Mouse (Mus musculus) 3T3-L1 (cell line): ENCODE measurements around the gene Ulk1.
"Not testable (repeated sequence)": the region's sequence is repeated elsewhere in the genome, so short reads cannot be mapped to it uniquely, and the experiment has no call there.

Experiments
- DNase-seq: peaks from one replicate; pipeline ENCODE4 v3.0.0-alpha.2; 2015; ENCODE audit warnings: low read depth, low spot score

Gene Ulk1

DNA sequence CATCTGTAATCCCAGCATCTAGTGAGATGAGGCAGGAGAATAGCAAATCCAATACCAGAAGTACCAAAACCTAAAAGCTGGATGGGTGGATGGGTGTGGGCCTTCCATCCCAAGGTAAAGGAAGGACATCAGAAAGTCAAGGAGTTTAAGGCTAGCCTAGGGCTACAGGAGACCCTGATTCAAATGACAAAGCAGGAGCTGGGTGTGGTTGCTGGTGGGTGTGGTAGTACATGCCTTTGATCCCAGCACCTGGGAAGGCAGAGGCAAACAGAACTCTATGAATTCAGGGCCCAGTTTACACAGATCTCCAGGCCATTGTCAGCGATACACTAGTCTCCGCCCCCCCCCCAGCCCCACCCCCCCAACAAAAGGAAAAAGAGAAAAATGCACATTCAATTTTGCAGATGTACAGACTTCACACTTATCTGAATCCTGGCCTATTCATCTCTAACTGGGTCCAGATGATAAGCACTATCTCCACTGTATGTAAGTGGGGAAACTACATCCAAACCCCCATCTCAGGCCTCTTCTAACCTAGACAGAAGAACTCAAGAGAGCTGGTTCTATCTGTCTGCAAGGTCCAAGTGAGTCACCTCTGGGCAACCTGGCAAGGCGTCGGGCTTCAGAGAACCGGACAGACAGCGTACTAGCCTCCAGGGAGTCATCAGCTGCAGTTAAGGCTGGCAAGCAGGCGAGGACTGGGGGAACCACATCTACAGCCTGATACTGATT, 5.7 kb downstream of the Ulk1 start:
- DNase-seq, result no peak

DNA sequence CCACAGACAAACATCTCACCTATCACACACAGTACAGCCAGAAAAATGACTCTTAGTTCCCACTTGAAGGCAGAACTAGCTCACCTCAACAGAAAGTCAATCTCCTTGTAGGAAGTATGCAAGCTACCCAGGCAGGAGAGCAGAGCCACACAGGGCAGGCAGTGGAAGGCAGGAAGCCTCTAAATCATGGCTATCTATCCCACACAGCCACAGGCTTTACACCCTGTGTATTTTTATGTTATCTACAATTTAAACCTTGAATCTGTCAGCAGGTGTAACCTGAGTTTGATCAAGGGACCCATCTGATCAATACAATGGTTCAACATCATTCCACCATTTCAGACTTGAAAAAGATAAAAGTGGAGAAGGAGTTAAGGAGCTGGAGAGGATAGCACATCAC, 7.1 kb downstream of the Ulk1 start:
- DNase-seq, result no peak

DNA sequence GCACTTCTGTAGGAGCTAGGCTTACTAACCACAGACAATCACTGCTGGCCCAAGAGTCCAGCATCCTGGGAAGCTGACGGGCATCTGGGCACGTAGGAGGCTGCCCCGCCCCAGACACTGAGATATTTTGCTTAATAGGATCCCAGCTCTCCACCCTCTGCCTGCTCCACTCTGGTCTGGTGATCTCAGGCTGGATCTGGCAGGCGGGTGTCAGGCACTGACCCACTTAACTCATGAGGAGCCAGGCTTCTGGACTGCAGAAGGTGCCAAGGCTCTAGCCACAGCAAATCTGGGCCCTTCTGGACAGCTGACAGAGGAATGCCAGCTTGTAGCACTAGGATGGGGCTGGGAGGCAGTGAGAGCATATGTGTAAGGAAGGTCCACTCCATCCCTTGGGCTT, 7.7 kb downstream of the Ulk1 start:
- no peak for DNase-seq

DNA sequence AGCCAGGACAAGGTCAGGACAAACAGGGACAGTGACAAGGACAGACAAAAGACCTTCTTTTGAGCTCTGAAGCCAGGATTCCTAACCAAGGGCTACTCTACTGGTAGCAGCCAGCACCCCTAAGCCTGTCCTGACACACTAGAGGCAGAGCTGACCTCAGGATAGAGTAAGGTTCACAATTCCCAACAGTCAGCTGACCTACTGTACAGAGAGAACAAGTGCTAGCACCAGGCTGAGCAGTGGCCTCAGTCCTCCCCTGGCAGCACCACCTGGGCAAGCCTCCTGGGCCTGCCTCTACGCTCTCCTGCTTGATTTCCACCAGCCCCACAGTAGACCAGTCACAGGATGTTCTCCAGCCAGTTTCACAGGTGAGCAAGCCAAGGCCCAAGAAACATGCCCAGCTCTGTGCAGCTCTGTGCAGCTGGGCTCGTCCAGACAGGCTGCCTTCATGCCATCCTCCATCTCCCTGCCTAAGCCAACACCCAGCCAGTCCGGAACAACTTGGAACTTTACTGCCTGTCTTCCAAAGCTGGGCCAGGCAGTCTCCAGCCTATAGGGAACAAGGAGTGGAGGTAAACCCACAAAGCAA, 8.8 kb downstream of the Ulk1 start:
- DNase-seq, result no peak

DNA sequence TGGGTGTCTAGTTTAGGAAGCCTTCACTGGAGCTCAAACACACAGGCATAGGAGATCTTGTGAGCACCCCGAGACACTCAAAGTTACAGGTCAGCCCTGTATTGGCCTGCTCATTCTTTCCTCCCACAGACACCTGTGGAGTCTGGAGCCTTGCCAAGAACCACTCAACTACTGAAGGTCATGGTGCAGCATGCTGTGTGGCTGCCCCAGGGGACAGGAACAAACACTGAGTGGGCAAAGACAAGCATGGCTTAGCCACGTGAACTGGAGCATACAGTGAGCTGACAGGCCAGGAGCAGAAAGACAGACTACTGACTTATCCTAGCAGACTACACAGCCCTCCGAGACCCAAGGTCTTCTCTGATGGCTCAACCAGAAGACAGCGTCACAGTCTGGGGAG, 12.2 kb downstream of the Ulk1 start:
- no peak for DNase-seq

DNA sequence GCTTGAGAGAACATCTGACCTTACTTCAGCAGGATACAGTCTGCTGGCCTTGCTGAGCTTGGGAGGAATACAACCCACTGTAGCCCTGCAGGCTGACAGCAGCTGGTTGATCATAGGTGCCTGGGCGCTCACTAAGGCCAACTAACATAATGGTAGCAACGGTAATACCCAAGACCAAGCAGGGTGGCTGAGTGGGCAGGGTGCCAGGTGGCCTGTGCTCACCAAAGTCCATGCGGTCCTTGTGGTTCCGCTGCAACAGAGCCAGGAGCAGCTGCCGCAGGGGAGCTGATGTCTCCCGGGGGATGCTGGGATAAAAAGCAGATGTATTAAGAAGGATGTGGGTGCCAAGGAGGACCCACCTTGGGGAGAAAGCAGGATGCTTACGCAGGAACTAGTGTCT, 15.5 kb downstream of the Ulk1 start:
- DNase-seq, result no peak

DNA sequence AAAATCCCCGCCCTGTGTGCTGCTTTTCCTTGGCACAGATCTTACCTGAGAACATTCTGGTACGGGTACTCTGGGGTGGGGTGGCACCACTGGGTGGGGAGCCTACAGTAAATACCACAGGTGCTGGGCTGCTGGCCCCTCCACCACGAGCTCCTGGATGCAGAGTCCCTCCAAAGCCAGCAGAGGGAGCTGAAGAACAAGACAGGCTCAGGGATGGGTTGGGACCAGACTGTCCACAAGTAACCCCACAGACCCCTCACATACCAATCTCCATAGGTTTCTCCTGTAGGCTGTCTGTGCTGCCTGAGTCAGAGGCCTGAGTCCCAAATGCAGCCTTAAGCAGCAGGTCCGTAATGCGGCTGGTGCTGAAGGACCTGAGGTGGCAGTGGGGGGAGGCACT, 21.2 kb downstream of the Ulk1 start:
- peak; percentile 56 for DNase-seq

DNA sequence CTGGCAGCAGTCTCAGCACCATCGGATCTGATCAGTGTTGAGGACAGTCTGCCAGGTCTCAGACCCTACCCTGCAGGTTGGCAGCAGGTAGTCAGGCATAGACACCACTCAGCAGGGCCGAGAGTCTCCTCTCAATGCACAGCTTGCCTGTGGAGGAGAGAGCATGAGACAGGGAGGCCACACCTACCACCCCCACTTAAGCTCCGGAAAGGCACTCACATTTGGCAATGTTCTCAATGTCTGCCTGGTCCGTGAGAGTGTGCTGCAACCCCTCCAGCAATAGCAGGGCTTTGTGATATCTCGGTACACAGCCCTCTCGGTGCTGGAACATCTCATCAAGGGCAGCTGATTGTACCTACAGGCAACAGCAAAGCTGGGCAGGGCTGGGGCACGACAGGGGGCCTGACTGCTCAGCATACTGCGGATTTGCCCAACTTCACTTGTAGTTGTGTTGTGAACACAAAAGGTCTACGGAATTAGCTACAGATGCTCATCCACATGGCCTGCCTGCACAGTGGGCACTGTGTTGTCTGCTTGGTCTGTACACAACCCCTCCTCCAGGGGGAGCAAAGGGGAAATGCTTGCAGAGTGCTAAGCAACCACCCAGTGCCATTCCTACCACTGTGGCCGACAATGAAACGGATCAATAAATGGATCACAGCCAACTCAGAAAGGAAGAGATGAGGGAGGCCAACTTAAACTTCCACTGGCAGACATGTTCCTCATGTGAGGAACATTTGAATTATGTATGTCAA, 23.6 kb downstream of the Ulk1 start:
- peak; percentile 41 for DNase-seq

DNA sequence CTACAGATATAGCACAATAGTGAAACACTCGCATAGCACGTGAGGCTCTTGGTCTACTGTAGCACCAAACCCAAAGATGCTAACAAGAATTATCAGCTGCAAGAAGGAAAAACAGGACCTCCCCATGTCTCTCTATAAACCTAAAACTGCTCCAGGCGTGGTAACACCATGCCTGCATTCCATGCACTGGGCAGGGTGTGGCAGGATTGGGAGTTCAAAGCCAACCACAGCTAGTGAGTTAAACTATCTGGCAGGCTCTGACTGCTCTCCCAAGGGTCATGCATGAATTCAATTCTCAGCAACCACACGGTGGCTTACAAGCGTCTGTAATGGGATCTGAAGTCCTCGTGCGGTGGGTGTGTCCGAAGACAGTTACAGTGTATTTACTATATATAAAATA, 26.7 kb downstream of the Ulk1 start:
- peak; percentile 42 for DNase-seq

DNA sequence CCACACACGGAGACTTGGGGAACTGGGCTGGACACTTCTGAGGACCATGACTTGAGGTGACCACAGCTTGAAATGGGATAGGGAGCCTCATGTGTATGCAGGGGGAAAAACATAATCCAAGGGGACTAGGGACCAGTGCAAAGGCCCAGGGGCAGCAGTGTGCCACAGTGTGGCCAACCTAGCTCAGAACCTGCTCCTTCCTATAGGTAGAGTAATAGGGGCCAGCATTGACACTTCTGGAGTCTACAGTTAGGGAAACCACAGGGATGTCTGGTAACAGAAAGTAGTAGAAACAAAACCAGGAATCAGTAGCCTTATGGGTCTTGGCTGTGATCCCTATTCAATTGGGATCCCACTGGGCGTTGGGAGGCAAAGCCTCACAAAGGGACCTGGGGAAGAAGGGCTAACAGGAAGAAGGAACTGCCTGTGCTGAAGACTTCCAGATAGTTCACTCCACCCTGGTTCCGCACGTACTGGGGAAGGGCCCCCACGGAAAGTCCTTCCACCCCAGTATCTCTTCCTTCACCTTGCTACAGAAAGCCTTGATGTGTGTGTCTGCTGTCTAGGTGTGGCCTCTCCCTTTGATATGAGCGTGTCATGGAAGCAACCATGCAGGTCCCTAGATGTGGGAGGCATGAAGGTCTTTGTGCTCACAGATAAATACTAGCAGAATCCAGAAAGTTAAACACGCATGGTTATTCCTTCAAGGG, 28.2 kb downstream of the Ulk1 start:
- no peak for DNase-seq

DNA sequence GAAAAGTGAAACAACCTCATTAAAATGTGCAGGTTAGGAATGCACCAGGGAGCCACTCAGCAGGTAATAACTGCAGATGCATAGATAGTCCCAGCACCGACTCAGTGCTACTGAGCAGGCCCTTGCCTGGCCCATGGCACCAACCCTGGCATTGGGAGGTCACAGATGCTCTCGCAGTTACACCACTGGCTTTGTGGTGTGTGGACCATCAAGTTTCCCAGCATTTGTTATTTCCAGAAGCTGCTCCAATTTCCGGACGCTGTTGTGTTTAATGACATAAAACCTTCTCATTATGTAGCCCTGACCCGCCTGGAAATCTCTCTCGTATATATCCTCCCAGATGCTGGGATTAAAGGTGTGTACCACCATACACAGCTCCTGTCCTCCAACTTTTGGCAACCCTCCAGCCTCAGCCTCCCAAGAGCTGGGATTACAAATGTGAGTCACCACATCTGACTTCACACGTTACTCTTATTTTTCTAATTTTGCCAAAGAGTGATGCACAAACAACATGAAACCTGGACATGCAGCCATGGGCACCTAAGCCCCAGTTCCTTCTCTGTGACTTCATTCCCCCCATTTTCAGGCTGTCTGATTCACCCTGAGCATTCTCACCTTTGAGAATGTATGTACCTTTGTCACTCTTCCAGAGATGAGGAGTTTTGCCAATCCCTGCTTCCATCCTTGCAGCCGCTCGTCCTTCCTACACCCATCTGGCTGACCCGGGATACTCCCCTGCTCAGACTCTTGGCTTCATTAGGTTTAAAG, 29.0 kb downstream of the Ulk1 start:
- peak; percentile 61 for DNase-seq

DNA sequence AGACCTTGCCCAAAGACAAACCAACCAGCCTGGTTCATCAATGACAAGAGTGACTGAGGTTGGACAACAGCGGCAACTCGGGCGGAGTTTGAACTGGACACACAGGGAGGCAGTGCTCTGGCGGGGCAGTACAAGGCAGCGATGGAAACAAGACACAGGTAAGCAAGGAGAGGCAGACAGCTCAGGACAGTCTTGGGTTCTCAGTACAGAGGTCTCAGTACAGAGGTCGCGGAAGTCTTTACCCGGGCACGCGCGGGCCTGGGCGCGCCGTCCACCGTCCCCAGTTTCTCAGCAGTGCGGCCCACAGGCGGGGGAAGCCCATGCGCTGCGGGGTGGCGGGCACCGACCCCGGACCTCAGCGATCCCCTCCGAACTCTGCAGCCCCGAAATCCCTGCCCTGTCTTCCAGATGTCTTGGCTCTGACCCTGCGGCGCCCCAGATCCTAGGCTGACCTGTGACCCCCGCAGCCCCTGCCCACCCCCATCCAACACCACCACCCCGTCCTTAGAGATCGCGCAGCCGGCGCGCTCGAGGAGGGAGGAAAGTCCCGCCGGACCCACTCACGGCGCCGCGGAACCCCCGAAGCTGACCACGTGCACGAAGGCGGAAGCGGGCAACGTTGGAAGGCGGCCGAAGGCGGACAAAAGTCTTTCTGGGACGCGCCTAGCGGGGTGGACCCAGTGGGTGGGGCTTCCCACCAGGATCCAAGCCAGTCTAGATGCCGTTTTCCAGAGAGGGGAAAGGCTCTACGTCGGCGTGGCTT, 29.7 kb downstream of the Ulk1 start, which contains the start of gene Pus1:
Pus1 (minus strand) TSS at position 662 of the 763 bp plus-strand sequence.
- peak; percentile 95 for DNase-seq

DNA sequence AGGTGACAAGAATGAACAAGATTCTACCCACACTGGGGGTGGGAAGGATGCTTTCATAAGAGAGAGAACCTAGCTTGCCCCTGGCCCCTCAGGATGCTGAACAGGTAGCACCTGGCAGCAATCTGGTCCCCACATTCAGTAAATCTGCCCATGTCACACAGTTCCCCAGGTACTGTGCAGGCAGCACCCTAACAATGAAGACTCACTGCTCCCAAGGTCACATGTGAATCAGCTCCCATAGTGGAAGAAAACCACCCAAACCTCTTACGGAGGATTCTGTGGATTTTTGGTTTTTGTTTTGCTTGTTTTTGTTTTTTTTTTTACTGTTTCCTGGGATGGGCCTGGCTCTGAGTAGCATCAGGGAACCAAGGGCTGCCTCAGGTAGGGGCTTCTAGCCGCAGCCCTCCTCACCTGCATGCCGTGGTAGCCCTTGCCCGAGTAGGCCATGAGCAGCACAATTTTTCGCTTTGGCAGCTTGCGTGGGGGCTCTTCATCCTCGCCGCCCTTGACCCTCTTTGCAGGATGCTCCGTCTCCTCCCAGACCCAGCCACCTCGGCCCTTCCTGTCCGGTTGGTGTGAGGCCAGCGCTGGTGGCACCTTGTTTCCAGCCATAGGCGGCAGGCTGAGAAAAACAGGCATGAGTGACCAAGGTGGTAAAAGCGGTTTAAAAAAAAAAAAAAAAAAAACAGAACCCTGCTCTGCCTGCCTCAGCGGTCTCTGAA, 30.5 kb downstream of the Ulk1 start:
- peak; percentile 17 for DNase-seq

DNA sequence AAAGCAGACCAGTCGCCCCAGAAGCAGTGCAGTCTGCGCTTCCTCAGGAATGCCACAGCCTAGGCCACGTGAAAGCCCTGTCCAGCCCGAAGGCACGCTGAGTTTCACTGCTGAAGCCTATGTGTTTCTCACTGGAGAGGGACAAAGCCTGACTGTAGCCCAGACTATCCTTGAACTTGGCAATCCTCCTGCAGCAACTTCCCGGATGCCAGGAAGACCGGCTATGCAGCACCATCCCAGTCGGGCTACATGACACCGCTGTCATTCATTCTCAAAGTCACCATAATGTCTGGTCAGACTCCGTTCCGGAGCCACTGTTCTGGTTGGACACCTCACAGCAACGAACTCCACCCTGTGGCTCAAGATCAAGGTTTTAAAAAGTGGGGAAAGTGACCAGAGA, 31.6 kb downstream of the Ulk1 start:
- no peak for DNase-seq

DNA sequence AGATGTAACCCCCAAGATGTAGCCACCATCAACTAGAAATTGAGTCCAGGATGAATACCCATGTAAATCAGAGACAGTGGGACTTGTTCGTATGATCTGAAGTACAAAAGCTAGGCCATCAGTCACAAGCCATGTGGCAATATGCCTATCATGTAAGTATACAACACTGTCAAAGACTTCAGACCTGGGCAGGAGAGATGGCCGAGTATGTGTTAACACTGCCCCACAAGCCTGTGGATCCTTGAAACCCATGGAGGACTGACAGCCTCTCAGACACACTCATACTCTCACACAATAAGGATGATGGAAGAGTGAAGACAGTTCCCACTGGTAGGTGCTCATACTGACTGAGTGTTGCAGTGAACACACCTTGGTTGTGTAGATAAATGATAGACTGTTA, 33.8 kb downstream of the Ulk1 start:
- no peak for DNase-seq

DNA sequence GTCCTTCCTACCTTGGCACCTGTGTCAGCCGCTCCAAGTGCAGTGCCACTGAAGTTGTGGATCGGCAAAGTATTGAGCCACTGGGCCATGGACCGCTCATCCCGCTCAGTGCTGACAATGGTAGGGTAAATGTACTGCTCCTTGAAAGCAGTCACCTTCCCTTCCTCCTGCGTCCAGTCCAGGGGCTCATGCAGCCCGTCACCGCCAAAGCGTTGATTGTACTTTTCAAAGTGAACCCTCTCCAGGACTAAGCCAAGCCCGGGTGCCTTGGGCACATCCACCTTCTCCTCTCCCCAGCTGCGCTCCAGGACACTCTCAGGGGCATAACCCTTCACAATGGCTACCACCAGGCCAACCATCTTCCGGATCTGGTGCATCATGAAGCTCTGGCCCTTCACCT, 35.4 kb downstream of the Ulk1 start:
- DNase-seq, result no peak

DNA sequence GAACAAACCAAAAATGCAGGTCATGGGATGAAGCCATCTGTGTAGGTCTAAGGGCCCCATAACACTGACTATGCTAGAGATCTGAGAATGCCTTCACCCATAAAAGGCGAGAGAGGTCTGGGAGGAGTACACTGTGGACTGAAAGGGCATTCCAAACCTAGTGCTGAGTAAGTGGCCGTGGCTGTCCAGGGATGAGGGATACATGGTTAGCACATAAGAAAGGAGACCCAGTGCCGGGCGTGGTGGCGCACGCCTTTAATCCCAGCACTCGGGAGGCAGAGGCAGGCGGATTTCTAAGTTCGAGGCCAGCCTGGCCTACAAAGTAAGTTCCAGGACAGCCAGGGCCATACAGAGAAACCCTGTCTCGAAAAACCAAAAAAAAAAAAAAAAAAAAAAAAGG, 37.0 kb downstream of the Ulk1 start:
- DNase-seq, result not testable (repeated sequence)

DNA sequence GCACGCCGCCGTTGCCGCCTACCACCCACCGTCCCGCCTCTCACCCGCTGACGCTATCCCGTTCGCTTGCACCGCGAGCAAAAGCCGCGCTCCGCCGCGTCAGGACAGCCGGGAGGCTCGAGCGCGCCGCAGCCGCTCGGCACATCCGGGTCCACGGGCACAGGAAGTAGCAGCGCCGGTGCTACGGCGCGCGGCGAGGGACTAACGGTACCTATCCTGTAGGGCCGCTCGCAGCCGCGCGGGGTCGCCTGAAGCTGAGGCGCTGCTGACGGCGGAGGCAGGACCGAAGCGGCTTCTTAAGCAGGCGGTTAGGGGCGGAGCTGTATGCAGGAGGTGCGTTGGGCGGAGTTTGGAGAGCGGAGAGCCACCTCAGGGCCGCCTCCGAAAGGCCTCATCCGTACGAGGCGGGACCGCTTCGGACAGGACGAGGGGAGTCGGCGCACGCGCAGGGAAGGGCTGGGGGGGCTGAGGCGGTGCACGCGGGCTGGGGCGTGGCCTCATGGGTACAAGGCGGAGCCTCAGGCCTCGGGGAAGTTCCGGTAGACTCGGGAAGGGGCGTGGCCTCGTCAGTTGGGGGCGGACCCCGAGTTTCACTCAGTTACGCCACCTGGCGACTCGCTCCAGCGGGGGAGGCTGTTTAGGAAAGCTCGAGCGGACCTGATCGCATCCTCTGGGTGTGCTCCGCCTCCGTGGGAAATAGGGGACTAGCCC, 39.3 kb downstream of the Ulk1 start, which contains the start of gene Ep400:
Ep400 (minus strand) TSS at position 270 of the 711 bp plus-strand sequence.
- peak; percentile 100 for DNase-seq

DNA sequence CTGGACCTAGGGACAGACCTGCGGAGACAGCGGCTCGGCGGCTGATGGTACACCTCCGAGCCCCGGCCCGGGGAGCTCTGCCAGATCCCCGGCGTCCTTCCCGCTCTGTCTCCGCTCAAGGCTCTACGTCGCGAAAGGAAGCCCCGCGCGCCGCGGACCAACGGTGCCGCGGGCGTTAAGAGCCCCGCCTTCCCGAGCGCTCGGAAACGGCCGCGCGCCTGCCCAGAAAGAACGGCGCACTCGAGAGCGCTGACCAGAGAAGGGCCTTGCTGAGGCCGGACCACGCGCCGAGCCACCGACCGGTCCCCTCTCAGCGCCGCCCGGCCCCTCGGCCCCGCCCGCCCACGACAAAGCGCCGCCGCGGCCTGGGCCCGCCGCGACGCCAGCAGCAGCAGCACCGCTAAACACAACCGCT, 39.9 kb downstream of the Ulk1 start:
- peak; percentile 56 for DNase-seq
